Mouse (Mus musculus) left cerebral cortex, postnatal 4 days (tissue): ENCODE results near the gene Reln. TPM values are rescaled to one million over a fixed set of nuclear protein-coding genes. Genes with fewer than 3 reads are reported as not detected.
A peak's percentile ranks its signal among the peaks of the same experiment; 100 is the strongest.

Experiments
- DNase-seq: peaks from one replicate; pipeline ENCODE4 v3.0.0-alpha.2; 2022
- intact Hi-C: fragments of 180-260 bp; cut with DNase I; formaldehyde crosslinking; loops from one replicate; pipeline ENCODE4 v1.15.1; 2025
- total RNA-seq, 2 experiments: library from RNA; stranded (reverse); gene quantifications; 2 replicates each; pipeline ENCODE4 v1.2.3; 2021

Gene Reln
- total RNA-seq, 2 experiments from 2014 or later = 170 to 177 TPM

DNA sequence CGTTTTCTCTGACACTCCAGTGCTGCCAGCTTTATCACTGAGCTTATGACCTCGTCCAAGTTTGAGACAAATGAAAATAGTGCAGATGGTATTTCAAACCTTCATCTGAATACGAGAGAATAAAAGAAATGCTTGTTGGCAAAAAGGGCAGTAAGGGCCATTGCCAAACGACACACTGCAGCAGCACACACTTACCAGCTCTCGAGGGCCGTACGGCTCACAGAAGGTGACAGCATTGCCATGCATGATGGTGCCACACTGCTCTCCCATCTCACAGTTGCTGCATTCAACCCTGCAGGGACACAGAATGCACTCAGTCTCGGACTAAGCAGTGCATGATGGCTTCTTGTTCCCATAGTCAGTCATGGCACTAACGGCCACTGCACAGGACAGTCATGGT is 210.1 kb downstream of the Reln start:
- no peak for DNase-seq
- intact Hi-C loops = no loop called here

DNA sequence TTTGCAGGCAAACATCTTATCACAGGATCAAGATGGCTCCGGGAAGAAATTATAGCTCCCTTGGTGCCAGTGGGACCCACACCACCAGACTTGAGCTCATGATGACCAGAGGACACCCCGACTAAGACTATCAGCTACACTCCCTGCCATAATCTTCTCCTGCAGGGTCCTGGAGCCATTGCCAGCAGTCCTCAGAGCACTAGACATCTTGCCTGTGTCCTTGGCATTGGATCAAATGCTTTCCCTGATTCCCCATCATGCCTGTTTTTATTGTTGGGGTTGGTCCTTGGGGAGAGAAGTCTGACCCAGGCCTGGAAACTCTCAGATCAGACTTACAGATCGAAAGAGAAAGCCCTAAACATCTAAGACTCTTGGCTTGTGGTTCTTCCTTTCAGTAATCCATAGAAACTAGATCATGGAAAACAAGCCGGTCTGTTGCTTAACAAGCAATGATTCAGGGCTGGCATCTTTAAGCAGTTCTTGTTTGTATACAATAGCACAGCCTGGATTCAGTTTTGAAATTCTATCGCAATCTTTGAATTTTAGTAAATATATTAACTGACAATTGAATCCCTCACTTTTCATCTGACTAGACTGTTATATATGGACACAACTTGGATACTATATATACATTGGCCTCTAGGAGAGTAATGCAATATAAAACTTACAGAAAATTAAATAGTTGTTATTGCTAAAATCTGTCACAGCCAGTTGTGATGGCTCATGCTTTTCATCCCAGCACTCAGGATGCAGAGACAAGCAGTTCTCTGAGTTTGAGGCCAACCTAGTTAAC is 212.6 kb downstream of the Reln start:
- intact Hi-C loops = no loop called here
- DNase-seq = peak; percentile 72

DNA sequence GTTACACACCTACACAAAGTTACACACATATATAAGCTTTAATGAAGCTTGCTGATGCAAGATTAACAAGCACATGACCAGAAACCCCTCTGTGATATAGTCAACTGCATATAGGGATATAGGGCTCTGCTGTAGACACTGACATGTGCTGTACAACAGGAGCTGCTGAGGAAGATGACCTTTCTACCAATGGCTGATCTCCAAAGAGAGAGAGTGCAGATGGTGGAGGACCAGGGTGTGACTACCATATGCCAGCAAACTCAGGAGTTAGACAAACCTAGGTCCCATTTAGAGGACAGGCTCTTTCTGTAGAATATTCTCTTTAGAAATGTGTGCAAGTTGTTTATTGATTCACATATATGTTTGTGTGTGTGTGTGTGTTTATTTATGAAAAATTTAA is 216.9 kb downstream of the Reln start:
- intact Hi-C loops = no loop called here
- DNase-seq = no peak

DNA sequence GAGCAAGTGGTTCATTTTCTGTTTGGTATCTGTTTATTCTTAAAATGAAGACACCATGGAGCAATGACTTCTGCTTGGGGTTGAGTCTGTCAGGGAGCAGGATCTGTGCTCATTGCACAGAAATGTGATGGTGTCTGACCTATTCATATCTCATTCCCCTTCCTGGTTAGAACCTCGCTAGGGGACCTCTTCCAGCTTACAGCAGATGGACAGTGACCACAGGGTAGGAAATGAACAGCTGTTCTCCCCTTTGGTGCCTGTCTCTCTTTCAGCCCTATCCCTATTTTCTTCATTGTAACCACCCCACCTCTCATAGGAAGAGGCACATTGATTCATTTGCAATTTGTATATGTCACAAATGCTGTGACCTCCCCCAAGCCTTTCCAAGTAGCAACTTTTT is 225.2 kb downstream of the Reln start:
- intact Hi-C loops = no loop called here
- peak; percentile 27 for DNase-seq

DNA sequence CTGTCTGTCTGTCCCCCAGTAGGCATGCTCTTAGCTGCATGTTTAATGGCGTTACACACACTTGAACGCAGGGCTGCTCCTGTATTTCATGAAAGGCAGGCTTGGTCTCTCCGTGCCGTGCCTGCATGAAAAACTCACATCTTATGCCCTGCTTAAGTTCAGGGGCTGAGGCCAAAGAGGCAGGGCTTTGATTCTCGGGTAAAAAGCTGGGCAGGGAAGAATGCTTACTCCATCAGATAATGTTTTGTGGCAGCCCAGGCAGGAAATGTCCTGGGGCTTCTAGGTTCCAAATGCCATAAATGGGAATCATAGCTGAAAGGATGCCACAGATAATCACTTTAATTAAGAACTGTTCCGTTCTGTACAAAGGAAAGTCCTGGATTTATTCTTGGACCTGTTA is 226.0 kb downstream of the Reln start:
- intact Hi-C loops = no loop called here

DNA sequence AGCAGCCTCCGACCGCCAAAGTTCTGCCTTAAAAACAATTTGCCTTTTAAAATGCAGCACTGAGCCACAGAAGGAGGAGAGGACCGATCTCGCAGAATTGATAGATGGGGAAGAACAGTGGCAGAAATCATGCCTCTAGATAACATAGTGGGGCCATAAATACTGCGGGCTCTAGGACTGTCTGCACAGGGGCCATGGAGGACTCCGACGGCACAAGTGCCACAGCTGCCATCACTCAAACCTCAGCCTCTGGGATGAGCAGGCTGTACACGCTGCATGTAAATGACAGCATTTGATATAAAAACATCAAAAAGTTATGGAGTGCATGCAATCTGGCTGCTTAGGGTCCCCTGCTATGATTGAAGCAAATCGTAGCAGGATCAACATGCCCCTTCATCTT is 227.6 kb downstream of the Reln start:
- no peak for DNase-seq
- intact Hi-C loops = no loop called here

More for the DNA sequence above, 226.0 kb downstream of the Reln start:
- peak; percentile 58 for DNase-seq

DNA sequence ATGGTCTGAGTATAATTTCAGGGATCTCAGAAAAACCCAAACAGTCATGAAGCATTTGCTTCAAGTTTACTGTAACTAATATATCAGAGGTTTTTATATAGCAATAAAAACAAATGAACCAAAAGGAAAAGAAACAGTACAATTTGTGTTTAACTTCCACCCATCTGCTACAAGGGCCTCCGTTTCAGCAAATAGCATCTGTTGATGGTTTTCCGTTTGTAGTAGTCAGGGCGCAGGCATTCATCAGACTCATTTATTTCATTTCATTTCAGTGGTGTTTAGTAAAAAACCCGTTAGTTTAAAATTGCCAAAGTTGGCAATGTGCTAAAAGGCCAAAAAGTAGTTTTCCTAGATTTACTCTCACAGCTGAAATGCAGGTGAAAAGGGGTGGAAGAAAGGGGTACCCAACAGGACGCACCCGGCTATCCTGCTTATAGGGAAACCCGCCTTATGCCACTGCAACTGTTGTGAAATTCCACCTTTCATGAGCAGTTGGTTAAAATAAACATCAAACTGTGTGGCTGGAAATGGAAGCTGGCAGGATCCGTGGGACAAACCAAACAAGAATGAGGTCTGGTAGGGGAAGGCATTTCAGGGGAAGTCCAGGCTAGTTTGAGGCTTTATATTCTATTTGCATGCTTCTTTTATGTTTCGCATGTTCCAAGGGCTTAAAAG is 237.6 kb downstream of the Reln start:
- no peak for DNase-seq
- intact Hi-C loops = no loop called here

DNA sequence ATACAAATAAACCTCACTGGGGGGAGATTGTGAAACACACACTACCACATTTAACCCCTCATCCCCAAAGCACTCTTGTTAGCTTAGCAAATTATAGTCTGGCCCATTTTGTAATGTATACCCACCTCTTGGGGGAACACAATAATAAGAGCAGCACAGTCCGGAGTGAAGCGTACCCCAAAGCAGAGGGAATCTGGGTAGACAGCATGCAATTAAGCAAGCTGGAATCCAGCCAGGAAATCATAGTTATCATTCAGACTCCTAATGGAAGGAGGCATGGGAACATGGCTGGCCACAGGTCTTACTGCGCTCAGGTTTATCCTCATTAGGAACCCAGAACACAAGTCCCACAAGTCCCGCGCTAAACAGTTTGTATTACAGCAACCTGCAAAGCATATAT is 249.5 kb downstream of the Reln start:
- intact Hi-C loops = no loop called here
- DNase-seq = peak; percentile 48

DNA sequence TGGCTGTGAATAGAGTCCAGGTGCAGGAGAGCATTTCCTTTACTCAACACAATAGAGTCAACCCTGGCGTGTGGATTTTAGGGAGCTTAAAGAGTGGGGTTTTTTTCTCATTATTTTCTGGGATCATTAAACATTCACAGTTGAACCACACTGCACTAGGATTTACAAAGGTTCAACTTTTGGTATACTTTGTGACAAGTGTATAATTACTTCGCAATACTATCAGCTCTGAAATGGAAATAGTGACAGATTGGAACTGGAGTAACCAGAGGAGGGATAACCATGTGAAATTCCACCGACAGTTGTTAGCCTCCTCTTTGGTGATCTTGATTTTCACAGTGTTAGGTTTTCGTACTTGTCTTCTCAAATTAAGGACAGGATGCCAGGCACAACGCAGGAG is 250.5 kb downstream of the Reln start:
- intact Hi-C loops = no loop called here
- no peak for DNase-seq

DNA sequence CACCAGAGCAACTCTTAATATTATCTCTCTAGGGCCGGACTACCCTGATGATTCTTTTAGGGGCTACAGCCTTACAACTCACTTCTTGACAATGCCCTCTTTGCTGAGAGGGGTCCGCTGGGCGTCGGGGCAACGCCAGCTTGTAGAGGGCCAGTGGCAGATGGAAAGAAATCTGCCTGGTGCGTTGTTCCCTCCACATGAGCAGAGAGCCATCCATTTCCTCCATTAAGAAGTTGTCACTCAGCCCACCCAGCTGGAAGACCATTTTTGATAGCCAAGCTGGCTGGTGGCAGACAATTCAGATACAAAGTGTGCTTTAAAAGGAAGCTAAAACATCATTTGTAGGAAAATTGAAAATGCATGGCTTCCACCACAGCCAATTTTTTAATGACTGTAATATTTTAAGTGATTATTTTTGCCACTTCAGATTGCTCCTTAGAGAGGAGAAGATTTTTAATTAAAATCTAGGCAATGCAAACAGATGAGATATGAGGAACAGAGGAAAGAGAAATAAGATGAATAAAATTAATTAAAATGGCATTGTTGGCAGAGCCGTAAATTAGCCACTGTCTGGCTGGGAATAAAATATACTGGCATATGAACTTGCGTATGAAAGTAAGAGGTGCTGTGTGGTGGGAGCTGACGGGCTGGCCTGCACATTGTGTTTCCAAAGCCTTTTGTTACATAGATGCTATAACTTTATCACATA is 251.2 kb downstream of the Reln start:
- peak; percentile 87 for DNase-seq

DNA sequence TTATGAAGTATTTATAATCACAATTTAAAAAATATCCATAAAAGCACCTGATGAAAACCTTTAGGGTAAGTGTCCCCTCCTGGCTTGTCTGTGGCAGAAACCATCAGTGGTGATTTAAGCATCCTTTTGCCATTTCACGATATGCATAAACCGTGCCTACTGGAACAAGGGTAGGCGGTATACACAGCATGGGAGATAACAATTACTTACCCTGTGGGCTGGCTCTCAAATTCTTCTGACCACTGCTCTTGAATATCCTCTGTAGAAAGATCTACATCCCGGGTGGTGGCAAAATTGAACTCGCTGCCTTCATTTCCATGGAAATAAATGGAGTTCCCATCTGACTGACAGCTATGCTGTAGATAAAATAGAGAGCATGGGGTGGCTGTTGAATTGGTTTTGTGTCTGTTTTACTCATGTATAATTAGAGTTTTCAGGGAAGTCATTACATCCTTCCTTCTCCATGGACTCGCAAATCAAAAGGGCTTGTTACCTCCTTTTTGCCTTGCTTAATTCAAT is 264.0 kb downstream of the Reln start:
- no peak for DNase-seq
- intact Hi-C loops = no loop called here

More for the DNA sequence above, 251.2 kb downstream of the Reln start:
- intact Hi-C loops = no loop called here

DNA sequence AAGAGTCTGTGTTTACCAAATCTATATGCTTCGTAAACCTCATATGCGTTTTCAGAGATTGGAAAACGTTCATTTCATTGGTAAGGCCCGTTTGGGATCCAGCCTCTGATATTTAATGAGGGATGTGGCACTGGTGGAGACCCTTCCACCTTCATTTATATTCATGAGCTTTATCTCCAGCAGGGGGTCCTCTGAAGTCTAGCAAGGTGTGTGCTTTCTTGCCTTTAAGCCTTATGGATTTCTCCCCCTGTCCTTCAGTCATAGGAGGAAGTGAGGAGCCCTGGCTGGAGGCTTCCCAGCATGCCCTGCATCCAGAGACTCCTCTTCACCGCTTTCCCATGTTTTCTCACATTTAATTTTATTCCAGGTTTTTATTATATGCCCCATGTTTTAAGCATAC is 269.5 kb downstream of the Reln start:
- no peak for DNase-seq
- intact Hi-C loops = no loop called here

DNA sequence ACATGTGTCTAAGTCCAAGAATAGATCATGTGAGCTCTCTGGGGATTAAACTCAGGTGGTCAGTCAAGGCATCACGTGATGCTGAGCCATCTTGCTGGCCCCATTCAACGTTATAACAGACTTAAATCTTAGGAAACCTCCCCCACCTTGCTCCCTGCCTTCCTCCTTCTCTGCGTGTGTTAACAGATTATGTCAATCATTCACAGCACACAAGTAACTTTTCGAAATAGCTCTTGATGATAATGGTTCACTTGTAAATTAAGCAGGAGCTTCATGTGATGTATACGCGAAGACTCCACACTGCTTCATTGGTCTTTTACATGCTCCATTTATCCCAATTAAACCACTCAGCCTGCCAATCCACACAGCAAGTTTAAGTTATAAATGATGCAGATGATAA is 271.9 kb downstream of the Reln start:
- intact Hi-C loops = no loop called here
- DNase-seq = no peak

DNA sequence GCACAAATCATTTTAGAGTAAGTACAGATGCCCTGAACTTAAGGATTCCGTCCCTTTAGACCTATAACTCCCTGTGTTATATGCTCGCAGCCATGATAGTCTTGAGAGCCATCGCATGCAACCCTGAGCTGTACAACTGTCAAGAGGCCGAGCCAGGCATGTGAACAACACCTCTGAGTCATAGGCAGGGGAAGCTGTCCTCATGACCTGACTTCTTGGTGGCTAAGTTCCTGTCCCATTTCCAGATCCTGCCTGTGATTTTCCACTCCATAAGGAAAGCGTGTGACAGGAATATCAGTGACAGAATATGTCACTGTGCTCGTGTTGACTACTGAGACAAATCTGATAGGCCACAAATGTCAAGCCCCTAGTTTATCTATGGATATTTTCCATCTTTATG is 285.3 kb downstream of the Reln start:
- intact Hi-C loops = no loop called here
- no peak for DNase-seq

DNA sequence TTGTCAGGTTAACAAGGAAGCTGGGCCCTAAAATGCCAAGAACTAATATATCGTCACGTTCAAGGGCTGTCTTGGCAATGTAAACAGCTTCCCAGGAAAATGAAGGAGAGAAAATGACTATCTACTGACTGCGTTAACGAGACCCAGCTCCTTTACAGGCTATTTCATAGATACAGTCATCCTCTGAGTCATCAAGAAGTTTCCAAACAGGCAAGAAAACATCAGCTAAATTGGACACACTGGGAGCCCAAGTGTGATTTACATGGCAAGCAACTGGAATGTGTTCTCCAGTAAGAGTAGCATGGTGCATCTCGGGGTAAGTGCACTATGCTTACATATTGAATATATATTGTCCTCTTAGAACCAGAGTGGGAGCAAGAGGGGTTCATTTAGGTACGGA is 302.7 kb downstream of the Reln start:
- no peak for DNase-seq
- intact Hi-C loops = no loop called here

DNA sequence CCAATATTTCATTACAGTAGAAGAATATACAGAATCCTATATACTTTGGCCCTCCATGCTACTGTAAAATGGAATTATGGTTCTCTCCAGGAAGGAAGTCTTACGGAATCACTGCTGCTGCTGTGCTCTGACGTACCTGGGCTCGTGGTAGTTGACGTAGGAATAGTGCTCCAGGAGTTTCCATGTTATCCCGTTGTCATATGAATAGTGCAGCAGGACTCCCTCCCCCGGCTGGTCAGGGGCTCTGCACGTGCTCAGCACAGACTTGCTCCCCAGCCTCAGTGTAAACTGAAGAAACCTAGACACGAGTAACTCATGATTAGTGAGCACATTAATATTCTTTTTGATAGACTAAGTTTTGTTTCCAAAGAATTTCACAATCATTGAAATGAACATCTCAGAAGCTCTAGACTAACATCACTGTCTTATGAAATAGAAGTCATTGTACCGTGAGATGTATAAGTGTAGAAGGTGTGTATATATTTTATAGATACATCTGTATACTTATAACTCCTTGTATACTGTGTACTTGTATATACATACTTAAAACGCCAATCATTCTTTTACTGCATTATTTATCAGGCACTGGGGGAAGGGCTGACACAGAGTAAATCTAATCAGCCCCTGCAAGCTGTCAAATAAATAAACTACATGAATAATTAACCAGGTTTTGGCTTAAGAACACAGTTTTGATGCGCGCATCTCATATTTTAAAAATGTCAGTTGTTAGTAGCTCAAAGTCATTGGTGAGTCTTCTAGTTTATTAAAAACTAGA is 304.9 kb downstream of the Reln start:
- no peak for DNase-seq
- intact Hi-C loops = no loop called here

DNA sequence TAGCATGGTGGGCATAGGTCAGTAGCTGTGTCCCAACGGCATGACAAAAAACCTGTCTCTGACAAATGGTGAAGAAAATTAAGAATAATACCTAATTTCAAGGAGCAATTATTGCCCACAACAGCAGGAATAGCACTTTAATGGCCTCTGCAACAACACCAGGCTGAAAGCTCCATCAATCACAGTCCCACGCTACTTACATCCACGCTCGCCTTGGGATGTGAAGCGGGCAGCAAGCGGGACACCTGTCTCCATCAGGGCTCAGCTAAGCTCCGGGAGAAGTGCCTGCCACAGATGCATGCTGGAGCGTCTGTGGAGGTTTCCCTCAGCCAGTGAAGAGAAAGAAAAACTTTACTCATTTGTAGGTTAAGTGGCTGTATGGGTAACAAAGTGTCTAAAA is 309.3 kb downstream of the Reln start:
- intact Hi-C loops = no loop called here
- DNase-seq = no peak

DNA sequence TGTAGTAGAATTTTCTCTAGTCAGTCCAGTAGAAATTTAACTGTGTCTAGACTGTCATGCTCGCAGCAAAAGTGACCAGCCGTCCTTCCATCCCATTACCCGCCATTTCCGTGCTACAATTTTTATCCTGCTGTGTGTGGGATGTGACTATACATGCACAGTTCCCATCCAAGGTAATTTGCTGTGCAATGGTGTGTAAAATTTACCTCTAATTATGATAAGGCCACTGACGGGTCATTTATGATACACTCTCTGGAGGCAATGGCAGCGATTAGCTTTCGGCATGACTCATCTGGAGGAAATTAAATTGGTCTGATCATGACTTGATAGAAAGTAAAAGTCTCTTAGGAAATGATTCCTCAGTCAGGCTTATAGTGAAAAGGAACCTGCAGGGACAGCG is 311.5 kb downstream of the Reln start:
- no peak for DNase-seq
- intact Hi-C loops = no loop called here

DNA sequence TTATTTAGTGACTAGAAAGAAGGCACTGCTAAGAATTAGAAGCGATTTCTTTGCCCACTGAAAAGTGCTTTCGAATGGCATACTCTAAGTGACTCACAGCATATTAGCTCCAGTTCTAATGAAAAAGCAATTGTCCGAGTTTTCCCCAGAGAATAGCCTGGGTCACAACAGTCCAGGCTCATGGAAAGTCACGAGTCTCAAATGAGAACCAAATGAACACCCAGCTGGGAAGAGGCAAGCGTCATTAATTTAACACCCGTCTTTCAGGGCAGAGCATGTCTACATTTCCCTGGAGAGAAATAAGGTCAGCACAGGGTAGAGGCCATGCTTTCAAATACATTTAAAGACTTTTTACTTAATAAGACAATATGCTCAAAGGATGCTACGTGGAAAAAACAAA is 312.8 kb downstream of the Reln start:
- DNase-seq = no peak
- intact Hi-C loops = no loop called here

DNA sequence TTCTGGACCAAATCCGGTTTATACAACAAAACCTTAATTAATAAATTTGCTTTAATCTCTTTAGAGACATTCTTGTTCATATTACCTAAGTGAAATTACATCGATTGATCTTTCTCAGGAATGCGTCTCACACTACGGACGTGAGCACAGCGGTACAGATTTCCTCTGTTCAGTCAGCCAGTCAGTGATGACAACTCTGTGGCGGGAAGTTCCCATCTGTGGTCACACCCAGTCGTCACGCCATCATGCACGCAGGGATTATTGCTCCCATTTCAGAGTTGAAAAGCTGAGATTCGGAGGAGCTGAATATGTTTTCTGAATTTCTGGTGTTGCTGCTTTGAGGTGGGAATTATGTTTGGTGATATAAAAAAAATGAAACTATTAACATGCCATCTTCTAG is 316.1 kb downstream of the Reln start:
- no peak for DNase-seq
- intact Hi-C loops = no loop called here
